Mouse (Mus musculus) activated CD4-positive, CD25-positive, alpha-beta regulatory T cell, adult 4 months (primary cell): ENCODE measurements around the gene Mink1. TPM values are rescaled to one million over a fixed set of nuclear protein-coding genes. Genes with fewer than 3 reads are reported as not detected.

Experiments used
- ATAC-seq: one replicate; pipeline ENCODE4 v1.8.0; 2017
- polyA plus RNA-seq, 2 experiments: library from polyadenylated mRNA; unstranded; fragments of 100-300 nt; shearing (Covaris generic); gene quantifications; one replicate each; pipeline ENCODE4 v1.2.1; 2017

The Mink1 gene
- polyA plus RNA-seq, 2 experiments from 2014 or later, result 6.7 to 8.8 TPM

DNA sequence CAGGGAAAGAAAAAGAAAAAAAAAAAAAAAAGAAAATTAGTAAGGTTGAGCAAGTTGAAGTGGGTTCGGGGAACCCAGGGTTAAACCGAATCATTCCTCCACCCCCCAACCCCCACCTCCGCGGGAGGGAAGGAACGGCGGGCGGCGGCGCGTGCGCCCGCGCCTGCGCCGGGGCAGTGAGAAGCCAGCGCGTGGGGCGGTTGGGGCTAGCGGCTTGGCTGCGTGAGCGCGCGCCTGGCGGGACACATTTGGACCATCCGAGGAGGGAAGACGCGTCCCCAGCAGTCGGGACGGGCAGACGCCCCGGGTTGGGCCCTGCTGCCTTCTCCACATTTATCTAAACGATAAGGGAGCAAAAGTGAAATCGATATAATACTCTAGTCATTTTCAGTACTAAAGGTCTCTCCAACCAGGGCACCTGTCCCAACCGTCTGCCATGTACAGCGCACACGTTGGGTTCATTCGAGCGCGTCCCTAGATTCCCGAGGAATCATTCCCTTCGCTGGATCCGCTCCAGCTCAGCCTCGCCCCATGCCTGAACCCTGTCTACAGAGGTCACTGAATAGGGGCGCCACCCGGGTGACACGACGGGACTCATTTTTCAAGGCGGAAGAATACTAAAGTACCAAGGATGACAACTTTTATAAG lies 92.4 kb downstream of the Mink1 start:
- no peak for ATAC-seq

DNA sequence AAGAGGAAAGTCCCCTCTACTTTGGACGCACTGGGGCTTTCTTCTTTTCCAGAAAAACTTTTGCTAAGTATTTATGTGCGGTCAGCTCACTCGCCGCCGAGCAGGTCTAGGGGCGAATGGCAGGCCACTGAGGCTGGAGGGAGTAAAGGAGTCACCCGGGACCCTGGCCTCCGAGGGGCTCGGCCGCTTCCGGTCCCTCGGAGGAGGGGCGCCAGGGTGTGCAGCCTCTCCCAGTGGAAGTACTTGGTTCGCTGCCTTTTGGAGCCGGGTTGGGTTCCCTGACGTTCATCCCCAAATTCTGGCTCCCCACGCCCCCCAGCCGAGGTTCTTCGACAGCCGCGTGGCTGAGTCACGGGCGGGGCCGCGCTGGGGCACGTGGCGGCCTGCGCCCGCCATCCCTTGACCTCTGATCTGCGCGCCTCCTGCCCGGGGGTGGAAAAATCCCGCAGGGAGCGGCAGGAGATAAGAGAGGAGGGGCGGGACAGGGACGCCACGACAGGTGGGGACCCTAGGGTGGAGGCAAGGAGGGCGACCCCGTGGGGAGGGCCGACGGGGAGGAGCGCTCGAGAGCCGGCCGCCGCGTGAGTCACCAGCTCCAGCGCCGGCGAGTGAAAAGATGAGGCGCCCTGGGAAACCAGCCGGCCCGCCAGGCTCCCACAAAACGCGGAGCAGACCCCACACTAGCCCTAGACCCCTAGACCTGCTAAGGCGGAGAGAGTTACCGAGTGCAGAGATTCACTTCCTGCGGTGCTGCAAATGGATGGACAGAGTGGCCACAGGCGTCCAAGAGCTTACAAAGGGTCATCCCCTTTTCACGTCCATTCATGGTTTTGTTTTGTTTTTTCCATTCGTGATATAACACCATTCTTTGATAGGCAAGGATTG lies 93.1 kb downstream of the Mink1 start:
- ATAC-seq, result no peak

DNA sequence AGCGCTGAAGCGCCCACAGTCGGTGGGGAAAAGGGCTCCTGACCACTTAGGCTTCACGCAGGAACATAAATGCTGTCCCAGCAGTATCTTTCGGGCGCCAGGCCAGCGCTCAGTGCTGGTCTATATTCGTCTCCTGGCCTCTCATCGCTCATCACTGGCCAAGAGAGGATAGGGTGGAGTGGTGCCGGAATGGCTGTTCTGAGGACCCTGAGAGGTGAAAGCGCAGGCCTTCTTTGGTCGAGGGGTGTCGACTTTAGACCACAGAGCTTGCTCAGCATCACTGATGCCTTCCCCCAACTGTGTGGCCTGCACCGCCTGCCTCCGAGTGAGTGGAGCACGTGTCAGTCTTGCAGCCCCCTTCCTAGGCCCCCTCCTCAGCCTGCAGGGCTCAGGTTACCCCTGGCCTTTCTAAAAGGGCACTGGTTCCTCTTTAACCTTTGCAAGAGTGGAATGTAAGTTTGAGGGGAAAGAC lies 93.8 kb downstream of the Mink1 start:
- no peak for ATAC-seq

DNA sequence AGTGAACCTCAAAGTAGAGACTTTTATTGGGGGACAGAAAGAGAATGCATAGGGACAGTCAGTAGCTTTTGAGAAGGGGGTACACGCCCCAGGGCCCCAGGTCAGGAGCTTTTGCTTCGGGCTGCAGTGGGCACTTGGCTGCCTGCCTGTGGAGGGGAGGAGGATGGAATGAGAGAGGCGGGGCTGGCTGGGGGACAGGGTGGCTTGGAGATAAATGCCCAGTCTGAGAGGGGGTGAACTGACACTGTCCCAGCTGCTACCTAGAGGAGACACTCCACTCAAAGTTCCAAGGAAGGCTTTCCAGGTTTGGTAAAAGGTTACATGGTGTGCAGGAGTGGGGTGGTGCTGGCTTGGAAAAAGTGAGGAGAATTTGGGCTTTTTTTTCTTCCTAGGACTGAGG lies 94.3 kb downstream of the Mink1 start, which contains the start of gene Eno3:
TSS of gene Eno3 (plus strand) at position 239 of the 400 bp plus-strand sequence.
- no peak for ATAC-seq

DNA sequence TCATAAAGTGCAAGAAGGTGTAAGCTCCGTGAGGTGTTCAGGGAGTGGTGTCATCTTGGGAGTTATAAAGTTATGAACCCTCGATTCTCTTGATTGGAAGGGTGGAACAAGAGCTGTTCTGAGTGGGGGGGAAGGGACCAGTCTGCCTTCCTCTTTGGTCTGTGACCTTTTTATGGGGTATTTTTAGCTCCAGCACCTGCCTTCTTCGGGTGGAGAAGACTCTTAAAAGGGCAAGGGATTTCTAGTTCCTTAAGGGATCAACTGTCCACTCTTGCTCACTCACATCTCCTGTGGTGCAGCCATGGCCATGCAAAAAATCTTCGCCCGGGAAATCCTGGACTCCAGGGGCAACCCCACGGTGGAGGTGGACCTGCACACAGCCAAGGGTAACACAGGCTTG lies 94.9 kb downstream of the Mink1 start:
- ATAC-seq, result no peak

DNA sequence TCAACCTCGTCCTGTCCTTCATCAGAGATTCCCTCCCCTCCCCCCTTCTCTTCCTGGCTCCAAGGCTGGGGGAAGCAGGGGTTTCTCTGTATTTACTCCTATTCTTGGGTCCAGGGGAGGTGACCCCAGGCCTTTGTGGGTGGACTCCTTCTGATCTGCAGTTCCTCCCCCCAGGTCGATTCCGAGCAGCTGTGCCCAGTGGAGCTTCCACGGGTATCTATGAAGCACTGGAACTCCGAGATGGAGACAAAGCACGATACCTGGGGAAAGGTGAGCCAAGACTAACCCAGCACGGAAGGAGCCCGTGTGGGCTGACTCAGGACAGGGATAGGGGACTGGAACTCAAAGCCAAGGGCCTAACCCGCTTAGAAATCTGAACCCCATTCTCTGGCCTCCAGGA lies 95.3 kb downstream of the Mink1 start:
- no peak for ATAC-seq

DNA sequence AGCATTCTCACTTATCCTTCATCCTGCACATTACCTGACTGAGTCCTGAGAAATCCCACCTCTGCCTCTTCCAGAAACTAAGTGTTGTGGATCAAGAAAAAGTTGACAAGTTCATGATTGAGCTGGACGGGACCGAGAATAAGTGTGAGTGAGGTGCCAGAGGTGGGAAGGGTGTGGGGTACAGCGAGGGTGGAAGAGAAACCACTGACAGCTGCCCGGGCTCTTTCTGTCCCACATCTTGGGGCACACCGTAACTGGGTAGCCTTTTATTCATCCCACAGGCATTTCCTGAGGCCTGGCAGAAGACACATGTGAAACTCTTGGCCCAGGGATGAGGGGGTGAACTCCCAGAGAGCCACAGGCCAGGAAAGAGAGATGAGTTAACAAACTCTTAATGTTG lies 95.8 kb downstream of the Mink1 start:
- ATAC-seq, result no peak

DNA sequence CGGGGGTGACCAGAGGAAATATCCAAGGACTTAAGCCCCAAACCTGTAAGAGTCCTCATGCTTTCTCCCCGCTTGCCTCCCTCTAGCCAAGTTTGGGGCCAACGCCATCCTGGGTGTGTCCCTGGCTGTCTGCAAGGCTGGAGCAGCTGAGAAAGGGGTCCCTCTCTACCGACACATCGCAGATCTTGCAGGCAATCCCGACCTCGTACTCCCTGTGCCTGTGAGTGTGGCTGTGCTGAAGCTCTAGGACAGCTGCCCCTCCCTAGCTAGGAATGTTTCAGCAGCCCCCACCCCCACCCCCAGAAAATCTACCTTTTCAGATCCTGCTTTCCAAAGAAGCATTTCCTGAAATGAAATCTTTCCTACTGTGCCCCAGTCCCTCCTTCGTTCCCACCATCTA lies 96.3 kb downstream of the Mink1 start:
- ATAC-seq, result no peak

DNA sequence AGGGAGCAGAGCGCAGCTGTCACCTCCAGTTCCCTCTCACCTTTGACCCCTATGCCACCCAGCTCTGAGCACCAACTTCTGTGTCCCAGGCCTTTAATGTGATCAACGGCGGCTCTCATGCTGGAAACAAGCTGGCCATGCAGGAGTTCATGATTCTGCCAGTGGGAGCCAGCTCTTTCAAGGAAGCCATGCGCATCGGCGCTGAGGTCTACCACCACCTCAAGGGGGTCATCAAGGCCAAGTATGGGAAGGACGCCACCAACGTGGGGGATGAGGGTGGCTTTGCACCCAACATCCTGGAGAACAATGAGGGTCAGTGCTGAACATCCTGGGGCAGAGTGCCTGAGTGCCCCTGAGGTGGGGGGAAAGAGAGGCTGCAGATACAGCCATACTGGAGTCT lies 97.9 kb downstream of the Mink1 start:
- no peak for ATAC-seq

DNA sequence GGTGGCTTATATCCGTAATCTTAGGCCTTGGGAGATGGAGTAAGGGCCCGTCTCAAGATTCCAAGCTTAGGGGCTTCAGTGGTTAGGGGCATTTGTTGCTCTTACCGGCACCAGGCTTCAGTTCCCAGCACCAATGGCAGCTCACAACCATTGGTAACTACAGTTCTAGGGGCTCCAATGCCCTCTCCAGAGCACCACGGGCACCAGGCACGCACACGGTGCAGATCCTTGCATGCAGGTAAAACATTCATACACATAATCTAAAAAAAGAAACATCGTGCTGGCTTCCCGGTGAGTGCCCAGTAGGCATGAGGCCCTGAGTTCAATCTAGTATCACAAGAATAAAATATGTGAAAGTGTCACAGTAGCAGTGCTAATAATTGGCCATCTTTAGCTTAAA lies 100.4 kb downstream of the Mink1 start:
- ATAC-seq, result no peak

DNA sequence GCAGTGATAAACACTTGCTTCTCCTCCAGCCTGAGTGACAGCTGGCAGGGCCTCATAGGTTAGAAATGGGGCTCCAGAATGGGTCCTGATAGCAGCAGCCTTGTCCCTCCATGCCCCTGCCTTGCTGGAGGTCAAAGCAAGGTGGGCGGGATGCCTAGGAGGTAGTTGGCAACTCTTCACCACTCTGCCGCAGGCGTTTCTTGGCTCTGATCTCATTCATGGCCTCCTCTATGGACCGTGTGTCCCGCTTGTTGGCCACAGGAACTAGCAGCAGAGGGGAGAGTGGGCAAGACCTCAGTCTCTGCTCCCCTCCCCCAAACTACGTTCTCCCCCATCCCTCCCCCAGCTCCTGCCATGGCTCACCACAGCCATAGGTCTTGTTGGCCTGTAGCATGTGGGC lies 101.3 kb downstream of the Mink1 start:
- ATAC-seq, result no peak

Other genes with a start within 250 kb of the Mink1 start
- not detected for gene Alox12e, start 240.3 kb upstream of the Mink1 start, polyA plus RNA-seq
- under 1 TPM in 1 of 2 experiments, not detected in 1; 0.51 TPM for gene Alox15, start 210.8 kb upstream of the Mink1 start, polyA plus RNA-seq
- gene Pelp1, start 152.8 kb upstream of the Mink1 start, polyA plus RNA-seq, result 1 to 10 TPM; 6.5 to 8.1 TPM
- 100 to 1,000 TPM in 1 of 2 experiments, 10 to 100 TPM in 1; 99.3 to 129 TPM for gene Arrb2, start 130.2 kb upstream of the Mink1 start, polyA plus RNA-seq
- gene Med11, start 111.0 kb upstream of the Mink1 start, polyA plus RNA-seq, result 10 to 100 TPM; 86.3 to 91.9 TPM
- not detected for gene Zmynd15, start 103.4 kb upstream of the Mink1 start, polyA plus RNA-seq
- gene Cxcl16, start 102.9 kb upstream of the Mink1 start, polyA plus RNA-seq, result under 1 TPM in 1 of 2 experiments, not detected in 1; 0.36 TPM
- 1 to 10 TPM; 1.5 to 3.7 TPM for gene Tm4sf5, start 57.6 kb upstream of the Mink1 start, polyA plus RNA-seq
- not detected for gene Vmo1, start 48.3 kb upstream of the Mink1 start, polyA plus RNA-seq
- not detected for gene Gltpd2, start 43.7 kb upstream of the Mink1 start, polyA plus RNA-seq
- 100 to 1,000 TPM; 353 to 460 TPM for gene Psmb6, start 37.5 kb upstream of the Mink1 start, polyA plus RNA-seq
- gene Gm40193, start 29.9 kb upstream of the Mink1 start, polyA plus RNA-seq, result not detected
- 1 to 10 TPM; 1.2 to 1.8 TPM for gene Pld2, start 22.8 kb upstream of the Mink1 start, polyA plus RNA-seq
- gene 4930544D05Rik, start 53.0 kb downstream of the Mink1 start, polyA plus RNA-seq, result not detected
- 1 to 10 TPM; 1.3 to 1.4 TPM for gene Chrne, start 56.3 kb downstream of the Mink1 start, polyA plus RNA-seq
- under 1 TPM; 0.17 to 0.52 TPM for gene Gp1ba, start 76.2 kb downstream of the Mink1 start, polyA plus RNA-seq
- gene Rnf167, start 84.4 kb downstream of the Mink1 start, polyA plus RNA-seq, result 100 to 1,000 TPM; 281 to 288 TPM
- 100 to 1,000 TPM in 1 of 2 experiments, 10 to 100 TPM in 1; 80.4 to 124 TPM for gene Slc25a11, start 84.6 kb downstream of the Mink1 start, polyA plus RNA-seq
- 1,000 to 10,000 TPM; 3,856 to 4,120 TPM for gene Pfn1, start 91.8 kb downstream of the Mink1 start, polyA plus RNA-seq
- gene Eno3, start 94.3 kb downstream of the Mink1 start, polyA plus RNA-seq, result 10 to 100 TPM; 20.9 to 21.4 TPM
- 100 to 1,000 TPM; 126 to 150 TPM for gene Spag7, start 106.5 kb downstream of the Mink1 start, polyA plus RNA-seq
- gene Camta2, start 125.2 kb downstream of the Mink1 start, polyA plus RNA-seq, result 10 to 100 TPM; 11.3 to 14.0 TPM
- gene Inca1, start 137.3 kb downstream of the Mink1 start, polyA plus RNA-seq, result under 1 TPM in 1 of 2 experiments, not detected in 1; 0.63 TPM
- gene Kif1c, start 137.7 kb downstream of the Mink1 start, polyA plus RNA-seq, result 1 to 10 TPM; 1.5 TPM
- gene Zfp3, start 201.3 kb downstream of the Mink1 start, polyA plus RNA-seq, result 1 to 10 TPM; 3.9 to 5.4 TPM
- under 1 TPM in 1 of 2 experiments, not detected in 1; 0.64 TPM for gene Scimp, start 249.7 kb downstream of the Mink1 start, polyA plus RNA-seq